Mouse (Mus musculus): ENCODE data around the gene Snx29. TPM values are rescaled to one million over a fixed set of nuclear protein-coding genes. Genes with fewer than 3 reads are reported as not detected.

Gene Snx29
- polyA plus RNA-seq, 1 experiment from 2014 or later, result 9.5 TPM

DNA sequence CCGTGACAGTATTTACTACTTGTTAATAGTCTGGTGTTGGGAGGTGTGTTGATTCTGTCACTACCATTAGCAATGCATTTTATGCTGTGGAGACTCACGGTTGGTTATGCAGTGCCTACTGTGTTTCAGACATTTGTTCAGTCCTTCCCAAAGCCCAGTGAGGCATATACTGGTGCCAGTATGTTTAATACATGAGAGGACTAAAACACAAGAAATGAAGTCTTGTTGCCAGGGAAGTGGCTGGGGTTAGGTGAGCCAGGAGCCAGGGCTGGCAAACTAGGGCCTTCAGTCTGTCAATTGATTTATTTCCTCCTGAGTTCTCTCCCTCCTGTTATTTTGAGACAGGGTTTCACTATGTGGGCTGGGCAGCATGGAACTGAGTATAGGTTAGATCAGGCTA lies 154.3 kb downstream of the Snx29 start:
- H3K9ac ChIP-seq (ENCODE audit: low read length), result no peak overlapping the region
- DNase-seq (ENCODE audit: low spot score) (no peak), ATAC-seq (ENCODE audit: insufficient number of reproducible peaks, low FRiP score, low TSS enrichment, low read depth) (no peak)
- no peak overlapping the region for H3K4me3 ChIP-seq (ENCODE audit: low read depth, low read length)
- no peaks in the 10 kb centered on the region for H3K9me3 ChIP-seq (ENCODE audit: control insufficient read depth, low read length)
- WGBS, result 63% methylated on average over 2 of the region's 2 CpGs
- H3K36me3 ChIP-seq (ENCODE audit: control insufficient read depth, insufficient read depth, low read length), result no peaks in the 10 kb centered on the region
- H3K27ac ChIP-seq (replicated peaks; ENCODE audit: low read depth, low read length), result no peak overlapping the region
- no peaks in the 10 kb centered on the region for H3K4me1 ChIP-seq (ENCODE audit: control insufficient read depth, insufficient read depth, low read length)
- H3K4me2 ChIP-seq (ENCODE audit: low read depth, severe bottlenecking), result no peak overlapping the region
- H3K27me3 ChIP-seq (ENCODE audit: control insufficient read depth, insufficient read depth, low read length), result no peaks in the 10 kb centered on the region

DNA sequence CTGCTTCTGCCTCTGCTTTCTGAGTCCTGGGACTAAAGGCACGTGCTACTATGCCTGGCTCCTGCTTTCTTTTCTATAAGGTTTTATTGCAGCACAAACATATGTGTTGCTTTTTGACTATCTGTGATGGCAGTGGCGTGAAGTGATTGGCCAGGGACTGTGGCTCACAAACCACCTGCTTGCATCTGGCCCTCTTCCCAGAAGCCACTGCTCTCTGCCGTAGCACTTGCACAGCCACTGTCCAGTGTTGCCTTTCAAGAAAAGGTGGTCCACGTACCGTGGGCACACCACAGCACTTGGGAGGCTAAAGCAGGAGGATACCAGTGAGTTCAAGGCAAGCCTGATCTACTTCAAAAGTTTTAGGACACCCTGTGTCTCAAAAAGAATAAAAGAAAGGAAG lies 154.9 kb downstream of the Snx29 start:
- Histone ChIP-seq H3K36me3 (ENCODE audit: control insufficient read depth, insufficient read depth, low read length) (no peaks in the 10 kb centered on the region), H3K27me3 (ENCODE audit: control insufficient read depth, insufficient read depth, low read length) (no peaks in the 10 kb centered on the region), H3K4me2 (ENCODE audit: low read depth, severe bottlenecking) (no peak overlapping the region), H3K4me3 (ENCODE audit: low read depth, low read length) (no peak overlapping the region), H3K4me1 (ENCODE audit: control insufficient read depth, insufficient read depth, low read length) (no peaks in the 10 kb centered on the region), H3K9ac (ENCODE audit: low read length) (no peak overlapping the region), H3K9me3 (ENCODE audit: control insufficient read depth, low read length) (no peaks in the 10 kb centered on the region), H3K27ac (replicated peaks; ENCODE audit: low read depth, low read length) (no peak overlapping the region)
- DNase-seq (ENCODE audit: low spot score), result no peak
- no peak for ATAC-seq (ENCODE audit: insufficient number of reproducible peaks, low FRiP score, low TSS enrichment, low read depth)
- 88% methylated on average over 5 of the region's 5 CpGs for WGBS

DNA sequence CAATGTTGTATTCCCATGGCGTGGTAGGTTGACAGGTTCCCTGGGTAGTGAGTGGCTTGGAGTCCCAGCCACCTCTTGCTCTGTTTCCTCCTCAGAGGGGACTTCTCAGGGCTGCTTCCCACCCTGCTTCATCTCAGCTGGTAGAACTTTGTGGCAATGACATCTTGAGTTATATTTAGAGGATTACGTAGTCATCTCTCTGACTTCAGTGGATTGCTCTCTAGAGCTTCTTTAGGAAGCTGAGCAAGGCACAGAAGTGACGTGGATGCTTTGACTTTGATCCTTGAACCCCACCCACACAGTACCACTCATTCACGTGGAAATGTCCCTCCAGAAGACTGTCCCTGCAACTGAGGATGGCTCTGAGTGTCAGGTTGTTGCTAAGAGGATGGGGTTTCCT lies 156.9 kb downstream of the Snx29 start:
- no peaks in the 10 kb centered on the region for H3K4me1 ChIP-seq (ENCODE audit: control insufficient read depth, insufficient read depth, low read length)
- ATAC-seq (ENCODE audit: insufficient number of reproducible peaks, low FRiP score, low TSS enrichment, low read depth) (no peak), DNase-seq (ENCODE audit: low spot score) (no peak)
- no peak overlapping the region for H3K9ac ChIP-seq (ENCODE audit: low read length)
- H3K27ac ChIP-seq (replicated peaks; ENCODE audit: low read depth, low read length), result no peak overlapping the region
- H3K4me3 ChIP-seq (ENCODE audit: low read depth, low read length), result no peak overlapping the region
- no peak overlapping the region for H3K4me2 ChIP-seq (ENCODE audit: low read depth, severe bottlenecking)
- 76% methylated on average over 4 of the region's 4 CpGs for WGBS
- no peaks in the 10 kb centered on the region for H3K9me3 ChIP-seq (ENCODE audit: control insufficient read depth, low read length)
- no peaks in the 10 kb centered on the region for H3K27me3 ChIP-seq (ENCODE audit: control insufficient read depth, insufficient read depth, low read length)
- no peaks in the 10 kb centered on the region for H3K36me3 ChIP-seq (ENCODE audit: control insufficient read depth, insufficient read depth, low read length)

DNA sequence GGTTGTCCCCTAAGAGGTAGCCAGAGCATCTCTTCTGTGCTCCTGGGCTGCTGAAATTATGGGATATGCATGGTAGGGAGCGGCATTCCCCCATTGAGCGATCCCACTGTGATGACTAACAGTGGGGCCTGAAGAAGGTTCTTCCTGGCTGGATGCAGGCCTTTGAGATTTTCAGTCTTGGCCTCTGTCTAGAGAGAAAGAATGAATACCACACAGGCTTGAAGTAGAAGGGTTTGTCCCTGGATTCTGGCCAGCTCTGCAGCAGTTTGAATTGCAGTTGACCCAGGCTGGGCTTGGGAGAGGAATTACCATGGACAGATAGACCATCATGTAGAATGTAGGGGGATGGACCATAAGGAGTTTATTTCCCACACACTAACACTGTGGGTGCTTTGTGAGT lies 159.5 kb downstream of the Snx29 start:
- ATAC-seq (ENCODE audit: insufficient number of reproducible peaks, low FRiP score, low TSS enrichment, low read depth), result no peak
- no peak overlapping the region for H3K9ac ChIP-seq (ENCODE audit: low read length)
- no peak overlapping the region for H3K27ac ChIP-seq (replicated peaks; ENCODE audit: low read depth, low read length)
- H3K9me3 ChIP-seq (ENCODE audit: control insufficient read depth, low read length), result no peaks in the 10 kb centered on the region
- 97% methylated on average over 2 of the region's 2 CpGs for WGBS
- no peaks in the 10 kb centered on the region for H3K27me3 ChIP-seq (ENCODE audit: control insufficient read depth, insufficient read depth, low read length)
- H3K4me3 ChIP-seq (ENCODE audit: low read depth, low read length), result no peak overlapping the region
- no peaks in the 10 kb centered on the region for H3K36me3 ChIP-seq (ENCODE audit: control insufficient read depth, insufficient read depth, low read length)
- no peak for DNase-seq (ENCODE audit: low spot score)
- H3K4me1 ChIP-seq (ENCODE audit: control insufficient read depth, insufficient read depth, low read length), result no peaks in the 10 kb centered on the region
- H3K4me2 ChIP-seq (ENCODE audit: low read depth, severe bottlenecking), result no peak overlapping the region

DNA sequence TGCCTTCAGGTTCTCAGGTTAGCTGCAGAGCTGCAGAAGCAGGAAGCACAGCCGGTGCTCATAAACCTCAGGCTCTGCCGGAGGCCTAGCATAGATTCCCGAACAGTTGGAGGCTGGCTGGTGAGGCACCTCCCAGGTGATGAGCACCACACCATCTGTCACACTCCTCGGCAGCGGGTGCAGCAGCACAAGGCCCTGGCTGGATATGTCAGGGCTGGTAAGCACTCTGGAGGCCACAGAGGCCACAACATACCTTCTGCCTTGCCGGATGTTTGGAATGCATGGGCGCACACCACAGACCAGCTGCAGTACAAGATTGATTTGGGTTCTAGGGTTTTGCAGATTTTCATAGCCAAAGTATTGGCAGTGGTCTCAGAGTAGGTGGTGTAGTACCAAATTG lies 172.2 kb downstream of the Snx29 start:
- no peak overlapping the region for H3K4me3 ChIP-seq (ENCODE audit: low read depth, low read length)
- WGBS, result 51% methylated on average over 7 of the region's 7 CpGs

DNA sequence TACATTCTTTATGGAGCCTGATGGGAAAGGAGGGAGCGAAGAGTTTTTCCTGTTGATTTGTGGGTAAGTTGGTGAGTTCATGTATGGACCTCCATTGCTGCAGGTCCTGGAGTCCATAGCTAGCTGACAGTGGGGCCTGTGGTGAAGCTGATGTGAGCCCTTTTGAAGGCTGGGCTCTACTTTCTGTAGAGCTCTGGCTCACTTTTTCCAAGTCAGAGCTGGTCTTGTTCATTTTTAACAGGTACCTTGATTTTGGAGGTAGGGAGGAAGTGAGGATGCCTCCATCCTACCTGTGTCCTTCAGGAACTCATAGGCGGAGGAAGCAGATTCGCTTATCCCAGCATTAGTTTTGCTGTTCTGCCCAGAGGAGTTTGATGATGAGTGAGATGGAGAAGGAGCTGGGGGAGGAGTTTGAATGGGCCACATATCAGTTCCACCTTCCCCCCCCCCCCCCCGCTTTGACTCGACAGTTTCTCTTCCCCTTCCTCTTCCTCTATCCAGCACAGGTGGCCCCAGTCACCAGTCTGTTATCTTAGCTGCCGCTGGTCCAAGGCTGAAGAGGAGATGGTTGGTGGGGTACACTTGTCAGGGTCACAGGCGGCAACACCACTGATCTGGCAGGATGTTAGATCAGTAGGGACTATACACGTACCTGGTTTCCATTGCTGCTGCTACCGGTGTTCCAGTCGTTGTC lies 173.4 kb downstream of the Snx29 start:
- no peak overlapping the region for H3K4me2 ChIP-seq (ENCODE audit: low read depth, severe bottlenecking)
- H3K27ac ChIP-seq (replicated peaks; ENCODE audit: low read depth, low read length), result no peak overlapping the region
- DNase-seq (ENCODE audit: low spot score) (no peak), ATAC-seq (ENCODE audit: insufficient number of reproducible peaks, low FRiP score, low TSS enrichment, low read depth) (no peak)
- H3K36me3 ChIP-seq (ENCODE audit: control insufficient read depth, insufficient read depth, low read length), result no peaks in the 10 kb centered on the region
- no peaks in the 10 kb centered on the region for H3K9me3 ChIP-seq (ENCODE audit: control insufficient read depth, low read length)
- 91% methylated on average over 9 of the region's 10 CpGs for WGBS
- peaks cover 9% of the 10 kb centered on the region; the same call in 1 of the 2 replicates for H3K4me1 ChIP-seq (ENCODE audit: control insufficient read depth, insufficient read depth, low read length)
- no peak overlapping the region for H3K4me3 ChIP-seq (ENCODE audit: low read depth, low read length)
- no peak overlapping the region for H3K9ac ChIP-seq (ENCODE audit: low read length)
- H3K27me3 ChIP-seq (ENCODE audit: control insufficient read depth, insufficient read depth, low read length), result no peaks in the 10 kb centered on the region

More for the DNA sequence above, 172.2 kb downstream of the Snx29 start:
- peaks cover 9% of the 10 kb centered on the region; the same call in 1 of the 2 replicates for H3K4me1 ChIP-seq (ENCODE audit: control insufficient read depth, insufficient read depth, low read length)
- no peak overlapping the region for H3K4me2 ChIP-seq (ENCODE audit: low read depth, severe bottlenecking)
- H3K27ac ChIP-seq (replicated peaks; ENCODE audit: low read depth, low read length), result no peak overlapping the region
- no peaks in the 10 kb centered on the region for H3K9me3 ChIP-seq (ENCODE audit: control insufficient read depth, low read length)
- H3K9ac ChIP-seq (ENCODE audit: low read length), result no peak overlapping the region
- H3K36me3 ChIP-seq (ENCODE audit: control insufficient read depth, insufficient read depth, low read length), result no peaks in the 10 kb centered on the region
- DNase-seq (ENCODE audit: low spot score), result no peak
- no peaks in the 10 kb centered on the region for H3K27me3 ChIP-seq (ENCODE audit: control insufficient read depth, insufficient read depth, low read length)
- no peak for ATAC-seq (ENCODE audit: insufficient number of reproducible peaks, low FRiP score, low TSS enrichment, low read depth)

DNA sequence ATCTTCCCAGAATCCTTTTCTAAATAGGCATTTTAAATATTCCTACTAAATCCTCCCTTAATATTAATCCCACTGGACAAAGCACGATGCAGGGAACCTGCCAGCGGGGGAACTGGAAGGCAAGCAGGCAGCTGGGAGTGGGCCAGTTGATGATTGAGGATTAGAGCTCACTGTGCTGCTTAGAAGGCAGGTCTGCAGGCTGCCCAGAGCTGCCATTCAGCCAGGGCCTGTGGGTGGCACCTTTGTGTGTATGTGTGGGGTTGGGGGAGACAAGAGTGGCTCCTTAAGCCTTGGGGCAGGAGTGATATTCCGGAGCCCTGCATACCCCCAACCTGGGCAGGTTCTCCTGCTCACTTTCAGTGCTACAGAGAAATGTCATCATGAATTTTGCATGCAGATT lies 174.0 kb downstream of the Snx29 start:
- H3K27ac ChIP-seq (replicated peaks; ENCODE audit: low read depth, low read length), result no peak overlapping the region
- H3K36me3 ChIP-seq (ENCODE audit: control insufficient read depth, insufficient read depth, low read length), result no peaks in the 10 kb centered on the region
- H3K27me3 ChIP-seq (ENCODE audit: control insufficient read depth, insufficient read depth, low read length), result no peaks in the 10 kb centered on the region
- H3K9ac ChIP-seq (ENCODE audit: low read length), result no peak overlapping the region
- 86% methylated on average over 3 of the region's 3 CpGs for WGBS
- peaks cover 9% of the 10 kb centered on the region; the same call in 1 of the 2 replicates for H3K4me1 ChIP-seq (ENCODE audit: control insufficient read depth, insufficient read depth, low read length)
- no peak overlapping the region for H3K4me3 ChIP-seq (ENCODE audit: low read depth, low read length)
- no peak for DNase-seq (ENCODE audit: low spot score)
- H3K4me2 ChIP-seq (ENCODE audit: low read depth, severe bottlenecking), result no peak overlapping the region
- ATAC-seq (ENCODE audit: insufficient number of reproducible peaks, low FRiP score, low TSS enrichment, low read depth), result no peak
- H3K9me3 ChIP-seq (ENCODE audit: control insufficient read depth, low read length), result no peaks in the 10 kb centered on the region

DNA sequence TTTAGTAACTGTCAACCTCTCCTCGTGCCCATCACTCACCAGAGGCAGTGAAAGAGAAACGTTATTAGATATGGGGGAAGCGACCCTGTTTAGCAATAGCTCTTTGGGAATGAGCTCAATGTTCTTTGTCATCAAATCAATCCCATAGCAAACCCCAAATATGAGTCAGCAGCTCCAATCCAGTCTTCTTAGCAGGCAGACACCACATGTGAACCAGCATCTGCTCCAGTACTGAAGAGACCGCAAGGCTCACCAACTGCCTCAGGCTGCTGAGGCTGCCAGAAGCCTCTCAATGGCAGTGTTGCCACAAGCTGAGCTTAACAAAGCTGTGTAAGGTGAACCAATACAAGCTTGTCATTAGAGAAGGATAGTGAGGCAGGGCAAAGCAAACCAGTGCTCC lies 177.4 kb downstream of the Snx29 start:
- no peak for ATAC-seq (ENCODE audit: insufficient number of reproducible peaks, low FRiP score, low TSS enrichment, low read depth)
- Histone ChIP-seq H3K9me3 (ENCODE audit: control insufficient read depth, low read length) (no peaks in the 10 kb centered on the region), H3K4me1 (ENCODE audit: control insufficient read depth, insufficient read depth, low read length) (peaks cover 9% of the 10 kb centered on the region; the same call in 1 of the 2 replicates), H3K27ac (replicated peaks; ENCODE audit: low read depth, low read length) (no peak overlapping the region), H3K36me3 (ENCODE audit: control insufficient read depth, insufficient read depth, low read length) (no peaks in the 10 kb centered on the region), H3K4me2 (ENCODE audit: low read depth, severe bottlenecking) (no peak overlapping the region), H3K27me3 (ENCODE audit: control insufficient read depth, insufficient read depth, low read length) (no peaks in the 10 kb centered on the region), H3K4me3 (ENCODE audit: low read depth, low read length) (no peak overlapping the region), H3K9ac (ENCODE audit: low read length) (no peak overlapping the region)
- WGBS, result 81% methylated on average over 4 of the region's 4 CpGs
- DNase-seq (ENCODE audit: low spot score), result no peak

DNA sequence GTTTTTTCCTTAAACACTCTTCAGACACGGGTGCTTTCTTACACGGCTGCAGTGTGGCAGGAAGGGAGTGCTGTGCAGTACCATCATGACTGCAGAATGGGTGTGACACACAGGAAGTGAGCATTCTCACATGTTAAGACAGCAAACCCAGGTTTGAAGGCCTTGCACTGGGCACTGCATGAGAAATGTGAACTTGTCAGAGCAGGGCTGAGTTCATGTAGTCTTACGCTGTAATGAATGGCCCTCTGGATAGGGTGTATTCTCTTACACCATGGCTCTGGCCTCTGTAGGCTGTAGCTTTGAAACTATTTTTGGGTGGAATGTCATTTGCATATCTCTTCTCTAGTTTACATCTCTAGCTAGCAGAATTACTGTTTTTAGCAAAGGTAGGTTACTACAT lies 178.4 kb downstream of the Snx29 start:
- no peak overlapping the region for H3K9ac ChIP-seq (ENCODE audit: low read length)
- no peak overlapping the region for H3K27ac ChIP-seq (replicated peaks; ENCODE audit: low read depth, low read length)
- no peak overlapping the region for H3K4me2 ChIP-seq (ENCODE audit: low read depth, severe bottlenecking)
- H3K4me1 ChIP-seq (ENCODE audit: control insufficient read depth, insufficient read depth, low read length), result peaks cover 9% of the 10 kb centered on the region; the same call in 1 of the 2 replicates
- no peak overlapping the region for H3K4me3 ChIP-seq (ENCODE audit: low read depth, low read length)
- ATAC-seq (ENCODE audit: insufficient number of reproducible peaks, low FRiP score, low TSS enrichment, low read depth) (no peak), DNase-seq (ENCODE audit: low spot score) (no peak)
- 91% methylated on average over 3 of the region's 3 CpGs for WGBS
- no peaks in the 10 kb centered on the region for H3K9me3 ChIP-seq (ENCODE audit: control insufficient read depth, low read length)
- no peaks in the 10 kb centered on the region for H3K27me3 ChIP-seq (ENCODE audit: control insufficient read depth, insufficient read depth, low read length)
- no peaks in the 10 kb centered on the region for H3K36me3 ChIP-seq (ENCODE audit: control insufficient read depth, insufficient read depth, low read length)

Data from limb, embryonic 11.5 days (tissue).